Mouse (Mus musculus): ENCODE data around the gene Dock4. TPM values are rescaled to one million over a fixed set of nuclear protein-coding genes. Genes with fewer than 3 reads are reported as not detected.

Dock4 gene
- polyA plus RNA-seq, 2 experiments, result 7.7 to 12.2 TPM

DNA sequence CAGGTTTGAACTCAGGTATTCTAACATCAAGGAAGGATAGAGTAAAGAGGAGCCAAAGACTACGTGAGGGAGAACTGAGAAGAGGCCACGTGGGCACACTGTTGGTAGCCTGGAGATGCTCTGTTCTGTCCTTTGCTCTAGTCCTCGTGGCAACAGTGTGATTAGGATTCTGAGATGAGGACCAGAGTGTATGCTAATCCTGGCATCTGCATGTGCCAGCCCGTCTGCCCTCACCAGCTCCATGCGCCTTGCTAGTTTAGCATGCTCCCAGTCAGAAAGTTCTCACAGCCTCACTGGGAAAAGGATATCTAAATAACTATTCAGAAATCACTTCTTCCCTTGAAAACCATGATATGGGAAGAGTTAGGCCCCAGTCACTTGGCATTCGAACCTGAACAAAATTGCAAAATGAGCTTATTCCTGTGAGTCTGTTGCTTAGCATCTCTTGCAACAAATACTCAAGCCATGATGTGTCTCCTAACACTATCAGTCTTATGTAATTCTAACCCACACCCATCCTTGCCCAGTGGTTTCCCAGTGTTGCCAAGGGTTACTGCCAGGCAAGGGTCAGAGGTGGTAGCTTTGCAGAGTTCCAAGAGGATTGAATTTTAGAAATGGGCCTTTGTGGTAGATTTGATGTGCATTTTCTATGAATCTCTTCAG, 372.4 kb downstream of the Dock4 start:
- DNase-seq (ENCODE audit: low spot score) (no peak), ATAC-seq (ENCODE audit: low FRiP score, low read depth) (no peak)
- H3K27ac ChIP-seq (replicated peaks; ENCODE audit: low read depth, low read length), result no peak overlapping the region
- no peaks in the 10 kb centered on the region; the same call in 1 of the 2 replicates for H3K36me3 ChIP-seq (ENCODE audit: control insufficient read depth, insufficient read depth, low read length)
- H3K27me3 ChIP-seq (ENCODE audit: control insufficient read depth, insufficient read depth, low read length), result no peaks in the 10 kb centered on the region
- 81% methylated on average over 6 of the region's 6 CpGs for WGBS
- TF ChIP-seq POLR2A (IDR thresholded peaks at IDR 0.05; ENCODE audit: borderline replicate concordance, extremely low read depth, insufficient read depth, insufficient read length), result no peak
- no peak overlapping the region for H3K4me3 ChIP-seq (replicated peaks; ENCODE audit: low read length)
- no peaks in the 10 kb centered on the region for H3K9me3 ChIP-seq (ENCODE audit: control insufficient read depth, low read length)
- no peak overlapping the region for H3K4me2 ChIP-seq (replicated peaks; ENCODE audit: low read depth, low read length, severe bottlenecking)
- H3K4me1 ChIP-seq (ENCODE audit: control insufficient read depth, insufficient read depth, low read length), result no peaks in the 10 kb centered on the region
- H3K9ac ChIP-seq (ENCODE audit: low read depth, low read length, severe bottlenecking), result no peak overlapping the region

DNA sequence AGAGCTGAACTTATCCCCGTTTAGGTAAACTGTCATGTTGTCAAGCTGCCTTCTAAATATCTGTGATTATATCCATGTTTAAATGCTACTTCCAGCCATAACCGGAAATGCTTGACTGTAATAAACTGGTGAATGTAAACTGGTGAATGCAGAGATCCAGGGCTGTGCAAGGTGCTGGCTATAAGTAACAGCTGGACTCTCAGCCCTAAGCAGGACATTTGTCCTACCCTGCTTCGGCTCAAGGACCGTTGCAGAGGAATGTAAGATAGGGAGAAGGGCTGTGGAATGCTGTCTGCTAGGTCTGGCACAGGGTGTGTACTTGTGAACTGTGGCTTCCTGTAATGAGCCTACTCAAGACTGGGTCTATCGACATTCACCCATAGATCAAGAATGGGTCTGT, 377.9 kb downstream of the Dock4 start:
- no peak for TF ChIP-seq POLR2A (IDR thresholded peaks at IDR 0.05; ENCODE audit: borderline replicate concordance, extremely low read depth, insufficient read depth, insufficient read length)
- Histone ChIP-seq H3K27me3 (ENCODE audit: control insufficient read depth, insufficient read depth, low read length) (no peaks in the 10 kb centered on the region), H3K4me2 (replicated peaks; ENCODE audit: low read depth, low read length, severe bottlenecking) (no peak overlapping the region), H3K27ac (replicated peaks; ENCODE audit: low read depth, low read length) (no peak overlapping the region), H3K9me3 (ENCODE audit: control insufficient read depth, low read length) (no peaks in the 10 kb centered on the region), H3K4me3 (replicated peaks; ENCODE audit: low read length) (no peak overlapping the region), H3K4me1 (ENCODE audit: control insufficient read depth, insufficient read depth, low read length) (no peaks in the 10 kb centered on the region), H3K36me3 (ENCODE audit: control insufficient read depth, insufficient read depth, low read length) (no peaks in the 10 kb centered on the region; the same call in 1 of the 2 replicates), H3K9ac (ENCODE audit: low read depth, low read length, severe bottlenecking) (no peak overlapping the region)
- DNase-seq (ENCODE audit: low spot score) (no peak), ATAC-seq (ENCODE audit: low FRiP score, low read depth) (no peak)
- WGBS, result 84% methylated on average over 5 of the region's 5 CpGs

DNA sequence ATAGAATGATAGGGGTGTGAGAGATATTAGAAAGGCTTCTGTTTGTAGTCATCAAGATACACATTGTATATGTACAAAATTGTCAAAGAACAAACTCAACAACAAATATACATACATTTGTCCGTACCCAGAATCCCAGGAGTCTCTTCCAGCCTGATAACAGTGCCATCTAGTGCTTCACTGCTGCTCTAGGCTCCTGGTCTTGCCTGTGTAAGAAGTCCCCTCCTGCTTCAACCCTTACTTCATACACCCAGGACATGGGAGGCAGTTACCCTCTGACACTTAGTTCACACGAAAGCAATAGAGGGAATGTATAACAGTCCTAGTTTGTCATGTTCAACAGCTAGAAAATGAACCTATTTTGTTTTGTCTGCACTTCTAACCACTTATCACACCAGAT, 378.5 kb downstream of the Dock4 start:
- DNase-seq (ENCODE audit: low spot score) (no peak), ATAC-seq (ENCODE audit: low FRiP score, low read depth) (no peak)
- Histone ChIP-seq H3K36me3 (ENCODE audit: control insufficient read depth, insufficient read depth, low read length) (no peaks in the 10 kb centered on the region; the same call in 1 of the 2 replicates), H3K9me3 (ENCODE audit: control insufficient read depth, low read length) (no peaks in the 10 kb centered on the region), H3K4me2 (replicated peaks; ENCODE audit: low read depth, low read length, severe bottlenecking) (no peak overlapping the region), H3K27me3 (ENCODE audit: control insufficient read depth, insufficient read depth, low read length) (no peaks in the 10 kb centered on the region), H3K27ac (replicated peaks; ENCODE audit: low read depth, low read length) (no peak overlapping the region), H3K4me1 (ENCODE audit: control insufficient read depth, insufficient read depth, low read length) (no peaks in the 10 kb centered on the region), H3K4me3 (replicated peaks; ENCODE audit: low read length) (no peak overlapping the region), H3K9ac (ENCODE audit: low read depth, low read length, severe bottlenecking) (no peak overlapping the region)
- WGBS, result 78% methylated on average over 2 of the region's 2 CpGs
- no peak for TF ChIP-seq POLR2A (IDR thresholded peaks at IDR 0.05; ENCODE audit: borderline replicate concordance, extremely low read depth, insufficient read depth, insufficient read length)

DNA sequence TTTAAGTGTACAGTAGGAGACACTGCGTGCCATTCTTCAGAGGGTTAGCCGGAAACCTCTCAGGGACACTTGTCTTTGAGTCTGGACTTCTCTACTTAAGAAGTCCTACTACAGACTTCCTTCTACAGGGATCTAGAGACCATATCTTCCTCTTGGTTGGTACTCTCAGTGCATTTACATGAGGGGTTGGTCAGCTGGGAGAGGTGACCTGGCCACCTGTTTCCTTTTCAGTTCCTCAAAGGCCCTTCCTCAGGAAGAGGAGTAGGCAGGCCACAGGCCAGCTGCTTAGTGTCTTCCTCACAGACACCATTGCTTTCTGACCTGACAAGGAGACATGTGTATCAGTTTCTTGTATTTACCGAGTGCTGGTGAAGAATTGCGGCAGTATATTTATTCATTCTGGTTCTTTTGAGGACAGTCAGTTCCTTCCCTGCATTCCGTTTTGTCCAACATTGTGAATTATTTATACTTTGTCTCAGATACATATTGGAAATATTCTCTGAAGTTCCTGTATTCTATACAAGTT, 380.2 kb downstream of the Dock4 start:
- H3K27ac ChIP-seq (replicated peaks; ENCODE audit: low read depth, low read length), result no peak overlapping the region
- no peaks in the 10 kb centered on the region for H3K4me1 ChIP-seq (ENCODE audit: control insufficient read depth, insufficient read depth, low read length)
- DNase-seq (ENCODE audit: low spot score) (no peak), ATAC-seq (ENCODE audit: low FRiP score, low read depth) (no peak)
- no peaks in the 10 kb centered on the region for H3K9me3 ChIP-seq (ENCODE audit: control insufficient read depth, low read length)
- H3K4me3 ChIP-seq (replicated peaks; ENCODE audit: low read length), result no peak overlapping the region
- TF ChIP-seq POLR2A (IDR thresholded peaks at IDR 0.05; ENCODE audit: borderline replicate concordance, extremely low read depth, insufficient read depth, insufficient read length), result no peak
- no peak overlapping the region for H3K9ac ChIP-seq (ENCODE audit: low read depth, low read length, severe bottlenecking)
- H3K27me3 ChIP-seq (ENCODE audit: control insufficient read depth, insufficient read depth, low read length), result no peaks in the 10 kb centered on the region
- H3K4me2 ChIP-seq (replicated peaks; ENCODE audit: low read depth, low read length, severe bottlenecking), result no peak overlapping the region
- H3K36me3 ChIP-seq (ENCODE audit: control insufficient read depth, insufficient read depth, low read length), result no peaks in the 10 kb centered on the region
- 69% methylated on average over 5 of the region's 5 CpGs for WGBS

DNA sequence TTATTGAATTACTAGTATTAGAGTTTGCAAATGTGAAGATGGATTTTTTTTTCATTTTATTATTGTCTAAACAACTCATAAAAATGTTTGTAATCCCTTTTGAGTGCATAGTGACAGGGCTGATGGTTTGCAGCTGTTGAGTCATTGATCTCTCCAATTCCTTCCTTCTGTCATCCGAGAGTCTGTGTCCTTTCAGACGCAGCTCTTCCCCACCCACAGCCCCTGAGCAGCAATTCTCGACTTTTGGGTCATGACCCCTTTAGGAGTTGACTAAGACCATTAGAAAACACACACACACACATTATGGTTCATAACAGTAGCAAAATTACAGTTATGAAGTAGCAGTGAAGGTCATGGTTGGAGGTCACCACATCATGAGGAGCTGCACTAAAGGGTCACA, 380.7 kb downstream of the Dock4 start:
- DNase-seq (ENCODE audit: low spot score) (no peak), ATAC-seq (ENCODE audit: low FRiP score, low read depth) (no peak)
- Histone ChIP-seq H3K36me3 (ENCODE audit: control insufficient read depth, insufficient read depth, low read length) (no peaks in the 10 kb centered on the region), H3K27me3 (ENCODE audit: control insufficient read depth, insufficient read depth, low read length) (no peaks in the 10 kb centered on the region), H3K4me3 (replicated peaks; ENCODE audit: low read length) (no peak overlapping the region), H3K27ac (replicated peaks; ENCODE audit: low read depth, low read length) (no peak overlapping the region), H3K4me2 (replicated peaks; ENCODE audit: low read depth, low read length, severe bottlenecking) (no peak overlapping the region), H3K9me3 (ENCODE audit: control insufficient read depth, low read length) (no peaks in the 10 kb centered on the region), H3K9ac (ENCODE audit: low read depth, low read length, severe bottlenecking) (no peak overlapping the region), H3K4me1 (ENCODE audit: control insufficient read depth, insufficient read depth, low read length) (no peaks in the 10 kb centered on the region)
- 16% methylated on average over 3 of the region's 3 CpGs for WGBS
- TF ChIP-seq POLR2A (IDR thresholded peaks at IDR 0.05; ENCODE audit: borderline replicate concordance, extremely low read depth, insufficient read depth, insufficient read length), result no peak

Measured in limb, embryonic 14.5 days (tissue).